Mouse (Mus musculus) gastrocnemius, adult 8-10 months (tissue): Measurements from ENCODE around the gene Eif2ak4. TPM values are rescaled to one million over a fixed set of nuclear protein-coding genes. Genes with fewer than 3 reads are reported as not detected.
A peak's percentile ranks its signal among the peaks of the same experiment; 100 is the strongest.

Experiments
- DNase-seq, 2 experiments: peaks; one replicate each; pipeline ENCODE4 v3.0.0; 2022; ENCODE audit warnings: low spot score in 2 of 2
- total RNA-seq, 4 experiments: library from RNA; stranded (reverse); gene quantifications; 2 replicates each; pipeline ENCODE4 v1.2.4; 2022

The Eif2ak4 gene
- total RNA-seq = 1 to 10 TPM; 2.7 to 3.7 (median 3.6) TPM

DNA sequence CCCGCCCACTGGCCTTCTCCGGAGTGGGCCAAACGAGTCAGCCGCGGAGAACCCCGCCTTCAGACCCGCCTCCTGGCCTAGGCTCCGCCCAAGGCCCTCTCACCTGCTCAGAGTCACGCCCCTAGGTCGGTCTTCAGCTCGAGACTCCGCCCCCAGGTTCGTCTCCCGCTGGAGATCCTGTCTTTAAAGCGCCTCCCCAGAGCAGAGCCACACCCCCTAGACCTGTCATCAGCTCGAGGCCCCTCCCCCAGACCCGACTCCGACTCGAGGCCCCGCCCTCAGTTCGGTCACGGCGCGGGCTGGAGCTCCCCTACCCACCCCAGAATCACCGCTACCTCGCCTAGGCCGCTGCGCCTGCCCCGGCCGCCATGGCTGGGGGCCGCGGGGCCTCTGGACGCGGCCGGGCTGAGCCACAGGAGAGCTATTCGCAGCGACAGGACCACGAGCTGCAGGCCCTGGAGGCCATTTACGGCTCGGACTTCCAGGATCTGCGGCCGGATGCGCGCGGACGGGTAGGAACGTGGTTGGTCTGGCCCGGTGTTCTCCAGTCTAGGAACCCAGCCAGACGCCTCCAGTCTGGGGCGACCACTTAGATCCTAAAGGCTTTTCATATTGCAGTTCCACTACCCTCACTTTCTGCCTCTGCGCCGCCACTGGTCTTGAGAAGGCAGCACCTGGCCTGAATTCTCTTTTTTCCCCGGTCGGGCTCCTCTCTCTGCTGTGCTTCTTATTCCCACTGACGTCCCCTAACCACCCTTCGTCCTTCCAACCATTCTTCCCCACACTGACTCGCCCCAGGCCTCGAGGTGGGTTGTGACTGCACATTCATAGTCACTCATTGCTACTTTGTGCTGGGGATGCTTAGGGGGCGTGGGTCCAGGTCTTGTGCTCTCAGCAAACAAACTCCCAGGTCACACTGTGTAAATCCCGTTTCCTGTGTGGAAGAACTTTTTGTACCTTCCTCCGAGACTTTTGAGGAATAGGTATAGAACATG is at the start of gene Eif2ak4:
Gene Eif2ak4 (plus strand): TSS at position 278 of the 995 bp plus-strand sequence.
- DNase-seq = peak; percentile 99

DNA sequence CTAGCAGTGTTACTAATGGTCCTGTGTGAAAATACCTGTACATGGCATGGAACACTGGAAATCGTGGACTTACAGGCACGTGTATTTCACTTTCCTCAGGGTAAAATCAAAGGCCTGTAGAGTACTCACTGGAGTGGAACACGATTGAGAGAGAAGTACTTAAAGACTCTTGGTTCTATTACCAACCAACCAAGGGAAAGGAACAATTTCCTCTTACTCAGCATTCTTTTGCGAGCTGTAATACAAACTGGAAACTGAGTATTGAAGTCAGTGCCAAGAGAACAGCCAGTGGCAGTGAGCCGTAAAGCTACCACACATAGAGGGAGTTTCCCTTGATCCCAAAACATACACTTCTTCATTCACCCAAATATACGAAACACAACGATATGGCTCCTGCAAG is 47.1 kb upstream of the Eif2ak4 start:
- DNase-seq = no peak

DNA sequence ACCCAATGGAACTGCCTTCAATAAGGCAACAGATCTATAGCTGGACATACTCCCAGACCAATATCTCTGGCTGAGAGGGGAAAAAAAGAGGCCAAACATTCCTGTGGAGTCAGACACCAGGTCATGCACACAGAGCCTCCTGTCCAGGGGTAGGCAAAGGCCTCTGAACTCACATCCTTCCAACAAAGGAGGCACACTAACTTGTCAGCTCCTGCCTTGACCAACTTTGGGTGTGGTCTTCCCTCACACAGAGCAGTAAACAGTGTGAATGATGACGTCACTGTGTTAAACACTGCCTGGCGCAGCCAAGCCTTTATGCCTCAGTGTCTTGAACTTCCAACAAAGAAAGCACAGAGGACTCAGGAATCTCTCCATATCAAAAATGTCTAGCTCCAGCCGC is 44.5 kb upstream of the Eif2ak4 start:
- DNase-seq = no peak

DNA sequence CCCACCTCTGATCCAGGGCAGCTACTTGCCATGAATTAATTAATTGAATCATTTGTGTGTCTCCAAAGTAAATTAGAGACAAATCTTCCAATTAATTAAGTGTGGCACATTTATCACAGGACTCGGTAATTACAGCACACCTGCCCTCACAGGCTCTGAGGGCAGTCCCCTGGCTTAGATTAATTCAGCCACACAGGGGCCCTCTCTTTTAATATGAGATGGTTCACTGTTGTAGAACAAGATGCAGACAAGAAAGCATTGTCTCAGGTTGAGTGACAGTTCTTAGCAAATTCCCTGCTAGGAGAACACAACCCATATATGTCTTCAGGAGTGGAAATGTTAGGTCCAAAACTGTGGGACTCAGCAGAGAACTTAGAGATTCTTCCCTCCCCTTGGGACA is 42.9 kb upstream of the Eif2ak4 start:
- no peak for DNase-seq

DNA sequence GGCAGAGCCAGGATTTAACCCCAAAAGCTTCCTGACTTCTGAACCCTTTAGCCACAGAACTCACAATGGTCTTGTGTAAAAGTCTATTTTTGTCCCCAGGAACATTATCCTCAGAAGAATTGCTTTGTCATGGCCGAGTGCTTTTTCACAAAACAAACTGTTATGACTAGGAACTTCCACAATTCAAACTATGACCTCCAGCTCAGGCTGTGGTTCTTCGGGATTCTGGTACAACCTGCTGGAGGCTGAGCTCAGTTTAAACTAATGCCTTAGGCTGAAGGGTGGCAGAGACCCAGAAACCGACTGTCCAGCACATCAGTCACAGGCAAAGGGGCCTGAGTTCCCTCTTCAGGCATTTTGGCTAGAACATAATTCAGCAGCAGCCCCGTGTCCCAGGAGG is 34.9 kb upstream of the Eif2ak4 start:
- no peak for DNase-seq

DNA sequence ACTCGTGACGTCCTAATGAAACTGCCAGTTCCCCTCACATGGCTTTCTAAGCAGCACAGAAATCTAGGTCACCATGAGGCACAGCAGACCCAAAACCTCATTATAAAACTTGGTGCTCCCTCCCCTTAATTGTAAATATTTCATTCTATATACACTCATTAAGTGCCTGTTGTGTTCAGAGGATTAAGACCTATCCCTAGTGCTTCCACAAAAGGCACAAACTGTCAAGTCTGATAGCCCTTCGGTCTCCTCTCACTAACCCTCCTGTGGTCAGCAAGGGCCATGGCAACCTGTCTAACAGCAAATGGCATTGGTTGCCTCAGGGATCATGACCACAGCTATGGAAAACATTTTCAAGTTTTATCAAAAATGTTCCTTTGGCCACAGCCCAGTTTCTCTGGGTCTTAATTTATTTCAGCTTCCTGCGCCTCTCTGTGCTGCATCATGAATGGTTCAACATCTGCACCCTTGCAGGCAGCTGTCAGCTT is 34.5 kb upstream of the Eif2ak4 start:
- DNase-seq = no peak

DNA sequence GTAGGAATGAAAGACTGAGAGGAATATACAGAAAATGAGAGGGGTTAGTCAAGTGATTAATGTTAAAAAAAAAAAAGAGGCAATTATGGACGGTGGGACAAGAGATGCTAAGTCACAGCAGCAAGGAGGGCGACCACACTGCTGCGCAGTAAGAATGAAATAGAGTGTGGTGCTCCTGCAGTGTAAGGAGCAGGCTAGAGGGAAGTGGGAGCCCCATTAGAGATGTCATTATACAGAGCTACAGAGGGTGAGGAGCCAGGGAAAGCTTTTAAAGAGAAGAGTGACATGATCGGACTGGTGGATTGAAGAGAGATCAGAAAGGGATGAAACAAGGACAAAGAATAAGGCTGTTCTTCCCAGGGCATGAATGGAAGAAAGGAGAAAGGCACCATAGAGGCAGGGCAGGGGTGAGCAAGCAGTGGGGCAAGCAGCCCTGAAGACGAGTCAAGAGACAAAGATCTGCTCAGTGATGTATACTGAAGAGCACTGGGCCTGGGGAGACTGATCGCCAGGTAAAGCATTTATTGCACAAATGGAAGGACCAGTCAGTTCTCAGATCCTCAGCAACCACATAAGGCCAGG is 33.2 kb upstream of the Eif2ak4 start:
- no peak for DNase-seq

DNA sequence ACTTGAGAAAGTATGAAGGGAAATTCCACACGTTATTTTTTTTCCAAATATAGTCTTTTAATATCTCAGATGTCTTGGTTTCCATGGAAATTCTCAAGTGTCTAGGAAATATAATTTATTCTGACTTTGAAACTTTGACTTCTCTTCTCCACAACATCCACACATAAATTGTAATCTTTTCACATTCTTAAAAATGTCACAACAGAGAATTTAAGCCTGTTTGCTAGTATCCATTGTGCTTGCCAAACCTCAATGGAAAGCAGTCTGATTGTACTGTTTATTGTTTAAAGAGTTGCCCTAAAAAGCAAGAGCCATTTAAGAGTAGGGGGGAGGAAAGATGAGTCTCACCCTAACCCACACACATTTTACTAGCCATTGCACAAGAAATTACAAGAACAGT is 16.6 kb upstream of the Eif2ak4 start:
- DNase-seq = no peak

DNA sequence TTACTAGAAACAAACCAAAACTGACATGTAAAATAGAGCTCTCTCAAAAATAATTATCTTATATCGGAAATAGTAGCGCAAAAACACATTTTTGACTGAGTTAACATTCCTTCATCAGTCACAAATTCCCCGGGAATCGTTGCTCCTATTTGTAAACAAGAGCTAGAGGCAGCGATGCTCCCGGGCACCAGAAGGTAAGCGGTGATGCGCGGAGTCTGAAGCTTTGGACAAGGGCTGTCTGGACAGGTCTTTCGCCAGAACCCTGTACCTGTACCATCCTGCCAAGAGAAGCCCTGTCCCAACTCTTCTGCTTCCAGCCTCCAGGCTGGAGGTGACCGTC is 15.9 kb upstream of the Eif2ak4 start:
- DNase-seq = no peak

DNA sequence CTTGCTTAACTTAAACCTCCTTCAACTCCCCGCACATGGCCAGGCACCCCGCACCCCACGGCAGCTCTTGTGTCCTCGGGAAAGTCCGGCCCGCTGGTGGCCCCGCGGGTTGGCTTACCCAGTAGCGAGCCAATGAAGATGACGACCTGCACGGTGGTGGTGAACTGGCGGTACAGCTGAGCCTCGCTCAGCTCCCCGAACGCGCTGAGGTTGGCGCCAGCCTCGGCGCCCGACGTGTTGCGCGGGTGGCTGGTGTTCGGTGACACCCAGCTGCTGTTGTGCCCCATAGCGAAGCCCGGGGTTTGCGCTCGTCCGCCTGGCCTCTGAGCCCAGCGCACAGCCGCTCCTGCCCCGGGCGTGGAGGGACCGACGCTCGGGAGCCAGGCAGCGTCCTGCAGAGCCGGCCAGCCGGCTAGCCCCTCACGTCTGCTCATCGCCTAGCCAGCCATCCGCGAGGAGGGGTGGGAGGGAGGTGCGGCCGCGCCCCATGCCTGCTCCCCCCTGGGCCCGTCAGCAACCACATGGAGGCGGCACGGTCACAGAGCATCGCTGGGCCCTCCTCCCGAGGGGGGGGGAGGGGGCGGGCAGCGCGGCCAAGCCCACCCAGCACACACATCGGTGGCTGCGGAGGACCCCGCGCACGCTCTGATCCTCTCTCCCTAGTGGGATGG is 15.4 kb upstream of the Eif2ak4 start, which contains the start of gene Gpr176:
Gene Gpr176 (minus strand): TSS at position 519 of the 671 bp plus-strand sequence.
- peak in 1 of 2 experiments; percentile 4 for DNase-seq

DNA sequence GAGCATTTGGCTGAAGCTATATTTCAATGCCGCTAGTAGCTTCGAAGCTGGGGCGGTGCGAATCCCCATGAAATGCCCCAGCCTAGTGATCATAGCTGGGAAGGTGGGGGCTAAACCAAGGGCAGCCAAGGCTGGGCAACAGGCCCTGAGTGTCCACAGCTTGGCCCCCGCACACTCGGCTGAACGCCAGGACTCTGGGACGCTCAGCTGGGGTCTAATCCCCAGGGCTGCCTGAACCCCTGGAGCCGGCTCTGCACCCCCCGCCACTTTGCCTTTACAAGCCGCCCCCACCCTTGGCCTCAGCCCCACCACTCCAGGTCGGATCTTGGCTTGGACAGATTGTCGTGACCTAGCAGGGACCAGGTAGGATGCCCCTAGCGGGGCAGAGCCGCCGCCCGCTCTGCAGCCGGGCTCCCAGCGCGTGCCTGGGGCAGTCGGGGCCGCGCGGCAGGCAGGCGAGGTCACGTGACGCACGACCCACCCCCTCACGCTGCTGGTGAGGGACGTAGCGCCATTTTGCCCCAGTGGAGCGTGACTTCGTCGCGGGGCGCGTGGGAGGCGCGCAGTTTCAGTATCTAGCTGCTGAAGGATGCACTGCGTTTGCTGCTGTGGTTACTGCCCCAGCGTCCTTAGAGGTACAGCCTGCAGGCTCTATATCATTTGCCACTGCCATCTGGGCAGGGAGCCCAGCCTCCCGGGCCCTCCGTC is 14.7 kb upstream of the Eif2ak4 start:
- DNase-seq = peak in 1 of 2 experiments; percentile 10

DNA sequence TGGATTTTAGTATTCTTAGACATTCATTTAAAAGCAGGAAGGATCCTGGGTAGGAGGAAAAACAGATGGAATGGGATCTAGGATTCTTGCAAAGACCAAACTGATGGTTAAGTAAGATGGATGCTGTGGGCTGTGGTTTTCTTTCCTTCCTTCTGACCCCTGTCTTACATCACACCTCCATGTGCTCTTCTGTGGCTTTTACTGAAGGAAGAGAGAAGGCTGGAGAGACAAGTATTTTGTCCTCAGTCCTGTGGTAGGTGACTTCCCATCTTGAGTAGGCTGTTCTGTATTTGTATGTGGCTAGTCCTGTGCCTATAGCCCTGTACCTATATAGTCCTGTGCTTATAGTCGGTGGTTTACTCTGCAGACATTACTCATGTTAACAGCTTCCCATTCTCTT is 12.9 kb upstream of the Eif2ak4 start:
- DNase-seq = no peak

DNA sequence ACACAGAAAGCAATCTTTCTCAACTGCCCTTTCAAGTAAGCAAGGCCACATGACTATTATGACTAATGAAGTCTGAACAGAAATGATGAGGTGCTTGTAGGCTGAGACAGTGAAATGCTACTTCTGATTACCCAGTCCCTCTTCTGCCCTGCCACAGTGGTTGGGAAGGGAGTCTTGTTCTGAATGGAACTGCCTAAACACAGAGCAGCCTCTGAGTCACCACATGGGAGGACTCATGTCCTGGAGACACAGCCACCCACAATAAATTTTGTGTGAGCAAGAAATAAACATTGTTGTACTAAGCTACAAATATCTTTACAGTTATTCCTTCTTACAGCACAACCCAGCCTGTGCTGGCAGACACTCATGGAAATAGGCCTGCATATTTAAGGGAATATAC is 12.5 kb upstream of the Eif2ak4 start:
- DNase-seq = no peak

DNA sequence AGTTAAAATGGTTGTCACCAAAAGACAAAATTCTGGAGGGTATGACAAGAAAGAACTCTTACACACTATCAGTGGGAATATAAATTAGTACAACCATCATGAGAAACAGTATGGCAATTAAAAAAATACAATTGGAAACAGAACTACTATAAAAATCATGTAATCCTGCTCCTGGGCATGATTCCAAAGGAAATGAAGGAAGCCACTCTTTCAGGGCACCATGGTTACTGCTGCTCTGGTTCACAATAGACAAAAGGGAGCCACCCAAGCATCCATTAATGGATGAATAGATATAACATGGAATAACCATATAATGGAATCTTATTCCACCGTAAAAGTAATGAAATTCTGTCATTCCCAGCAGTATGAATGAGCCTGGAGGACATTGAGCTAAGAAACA is 8.7 kb upstream of the Eif2ak4 start:
- DNase-seq = no peak

DNA sequence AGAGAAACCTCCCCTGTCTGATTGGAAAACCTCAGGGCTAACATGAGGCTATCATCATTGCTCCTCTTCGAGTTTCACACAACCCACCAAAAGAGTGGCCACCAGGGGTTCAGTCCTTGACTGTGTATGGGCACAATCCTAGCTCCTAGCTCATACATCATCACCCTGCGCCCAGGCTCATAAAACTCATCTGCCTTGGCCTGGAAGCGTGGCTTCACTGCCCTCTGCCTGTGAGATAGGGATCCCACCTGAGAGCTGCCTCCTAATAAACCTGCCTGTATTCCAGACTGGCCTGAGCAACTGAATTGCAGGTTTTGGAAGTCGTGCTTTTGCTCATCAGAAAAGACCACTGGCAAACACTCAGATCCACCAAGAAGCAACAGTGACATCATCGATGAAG is 5.0 kb upstream of the Eif2ak4 start:
- no peak for DNase-seq

DNA sequence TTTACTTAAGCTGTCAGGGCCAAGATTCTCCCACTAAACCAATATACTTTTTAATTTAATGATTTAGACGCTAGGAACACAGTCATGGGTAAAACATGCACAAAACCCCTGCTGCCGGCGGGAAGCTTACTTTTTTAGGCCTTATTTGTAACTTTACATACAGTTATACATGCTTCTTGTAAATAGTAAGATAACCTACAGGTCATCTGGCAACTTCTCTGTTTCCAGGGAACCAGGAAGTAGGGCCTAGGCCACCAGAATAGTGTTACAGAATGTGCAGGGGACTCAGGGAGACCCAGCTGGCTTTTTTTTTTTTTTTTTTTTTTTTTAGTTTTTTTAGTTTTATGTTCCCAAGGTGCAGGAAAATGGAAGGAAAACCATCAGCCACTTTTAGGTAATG is 1.2 kb downstream of the Eif2ak4 start:
- no peak for DNase-seq

DNA sequence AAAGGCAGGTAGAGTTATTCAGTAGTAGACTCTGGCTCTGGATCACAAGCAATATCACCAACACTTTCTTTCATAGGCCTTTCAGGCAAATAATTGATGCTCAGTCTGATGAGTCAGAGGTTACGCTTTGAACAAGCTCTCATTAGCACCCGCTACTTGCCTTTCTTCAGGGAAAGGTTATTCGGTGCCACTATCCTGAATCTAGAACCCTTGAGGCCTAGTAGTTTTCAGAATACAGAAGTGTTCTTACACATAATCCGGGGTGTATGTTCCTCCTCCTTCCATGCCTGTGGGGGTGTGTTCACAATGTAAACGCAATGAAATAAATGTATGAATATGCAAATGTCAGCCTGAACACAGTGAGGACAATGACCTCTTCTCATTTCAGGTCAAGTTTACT is 1.7 kb downstream of the Eif2ak4 start:
- DNase-seq = no peak

DNA sequence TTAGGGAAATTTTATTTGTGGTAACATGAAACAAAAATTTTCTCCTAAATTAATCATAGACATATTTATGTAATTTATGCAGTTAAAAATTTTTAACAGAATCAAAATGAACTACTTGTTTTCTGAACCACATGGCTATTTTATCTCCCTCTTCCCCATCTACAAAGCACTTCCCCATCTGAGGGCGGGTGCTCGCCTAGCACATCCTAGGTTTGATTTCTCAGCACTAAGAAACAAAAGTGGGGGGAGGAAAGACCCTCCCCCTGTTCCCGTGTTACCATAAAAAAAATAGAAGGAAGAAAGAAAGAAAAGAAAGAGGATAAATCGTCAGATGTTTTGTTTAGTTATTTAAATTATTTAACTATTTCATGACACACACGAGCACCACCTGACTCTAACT is 2.8 kb downstream of the Eif2ak4 start:
- DNase-seq = no peak

DNA sequence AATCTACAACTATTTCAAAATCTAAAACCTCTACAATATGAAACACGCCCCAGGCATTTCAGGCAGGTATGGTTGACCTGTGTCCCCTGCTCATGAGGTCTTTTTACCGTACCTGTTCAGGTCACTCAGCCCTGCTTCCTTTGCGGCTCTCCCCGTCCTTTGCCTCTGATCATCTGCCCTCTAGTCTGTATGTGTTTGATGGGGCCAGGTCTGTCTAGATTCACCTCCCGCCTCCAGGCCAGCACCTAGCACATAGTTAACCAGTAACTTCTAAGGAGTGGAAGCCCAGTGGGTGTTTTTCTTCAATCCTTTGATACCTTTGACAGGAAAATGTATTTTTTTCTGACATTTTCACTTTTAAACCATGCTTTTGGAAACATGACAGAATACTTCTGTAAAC is 11.3 kb downstream of the Eif2ak4 start:
- no peak for DNase-seq

DNA sequence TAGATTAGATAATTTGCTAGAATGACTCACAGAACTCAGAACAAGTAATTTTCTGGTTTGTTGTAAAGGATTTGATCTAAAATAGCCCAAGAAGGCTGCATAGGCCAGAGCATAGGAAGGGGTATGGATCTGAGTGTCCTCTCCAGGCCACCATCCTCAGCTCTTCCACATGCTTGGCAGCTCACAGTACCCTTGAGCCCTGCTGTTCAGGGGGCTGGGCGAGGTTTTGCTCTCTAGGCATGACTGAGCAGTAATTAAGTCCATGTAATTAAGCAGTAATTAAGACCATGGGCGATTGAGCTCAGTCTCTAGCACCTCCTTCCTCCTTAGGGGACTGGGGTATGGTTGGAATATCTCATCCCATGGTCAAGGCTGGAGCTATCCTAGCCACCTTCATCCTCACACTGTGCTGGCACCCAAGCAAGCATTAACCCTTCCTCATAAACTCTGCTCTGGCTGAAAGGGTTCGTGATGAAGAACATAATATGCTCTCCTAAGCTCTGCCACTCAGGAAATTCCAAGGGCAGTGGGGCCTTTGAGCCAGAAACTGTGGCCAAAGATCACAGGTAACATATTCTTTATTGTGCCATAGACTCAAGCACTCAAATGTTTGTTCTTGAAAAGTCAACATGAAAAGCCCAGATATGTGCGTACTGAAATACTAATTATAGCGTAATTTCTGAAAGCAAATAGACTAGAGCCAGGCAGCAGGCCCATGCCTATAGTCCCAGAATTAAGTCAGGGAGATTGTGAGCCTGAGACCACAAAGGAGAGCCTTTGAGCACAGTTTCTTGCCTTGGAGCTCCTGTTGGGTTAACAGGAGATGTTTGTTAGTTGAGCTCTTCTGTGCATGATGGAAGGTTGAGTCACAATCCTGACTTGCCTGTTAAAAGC is 13.7 kb downstream of the Eif2ak4 start:
- no peak for DNase-seq
